Mouse (Mus musculus) adrenal gland, postnatal 10 days (tissue): Measurements from ENCODE around the gene Ccdc155. TPM values are rescaled to one million over a fixed set of nuclear protein-coding genes. Genes with fewer than 3 reads are reported as not detected.
A peak's percentile ranks its signal among the peaks of the same experiment; 100 is the strongest.

ENCODE experiments used
- DNase-seq: peaks from one replicate; pipeline ENCODE4 v3.0.0; 2021; ENCODE audit warnings: mixed read lengths
- total RNA-seq, 2 experiments: library from RNA; stranded (reverse); gene quantifications; 2 replicates each; pipeline ENCODE4 v1.2.3; 2021

Gene Ccdc155
- total RNA-seq, 2 experiments from 2014 or later: 0.36 TPM; not detected in 1

GRCm38 (mm10) chr7:45226421-45226820 is 21.7 kb upstream of the Ccdc155 start:
- DNase-seq: no peak

DNA sequence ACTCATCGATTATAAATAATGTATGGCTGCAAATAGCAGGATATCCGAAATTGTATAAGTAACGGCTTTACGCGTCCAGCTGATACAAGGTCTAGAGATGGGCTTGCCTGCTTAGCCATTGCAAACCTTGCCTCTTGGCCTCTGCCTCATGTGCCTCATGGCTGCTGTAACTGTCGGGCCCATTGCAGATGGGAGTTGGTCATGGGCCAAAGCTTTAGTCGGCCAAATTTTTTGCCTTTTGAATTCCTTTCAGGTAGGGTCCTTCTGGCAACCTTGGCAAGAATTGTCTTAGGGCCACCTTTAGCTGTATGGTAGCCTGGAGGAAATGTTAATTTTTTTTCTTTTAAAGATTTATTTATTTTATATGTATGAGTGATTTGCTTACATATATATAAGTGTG is 20.1 kb upstream of the Ccdc155 start:
- DNase-seq: no peak

DNA sequence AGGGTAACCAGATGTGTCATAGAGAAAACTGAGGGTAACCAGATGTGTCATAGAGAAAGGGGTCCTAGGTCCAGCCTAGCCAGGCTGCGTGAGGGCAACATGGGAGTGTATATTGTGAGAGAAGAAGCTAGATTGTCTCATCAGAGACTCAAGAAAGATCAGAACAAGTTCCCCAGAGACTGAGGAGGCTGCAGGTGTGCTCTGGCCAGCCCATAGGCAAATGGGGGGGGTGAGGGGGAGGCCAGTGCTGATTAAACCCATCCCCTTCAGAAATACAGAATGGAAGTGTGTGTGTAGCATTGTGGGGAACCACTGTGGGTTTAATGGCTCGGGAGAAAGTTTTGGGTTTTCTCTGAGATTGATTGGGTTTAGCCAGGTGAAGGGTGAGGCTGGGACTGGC is 17.0 kb upstream of the Ccdc155 start:
- DNase-seq: no peak

- DNase-seq: peak; percentile 78
Observed at GRCm38 (mm10) chr7:45216442-45217183, 11.9 kb upstream of the Ccdc155 start.

DNA sequence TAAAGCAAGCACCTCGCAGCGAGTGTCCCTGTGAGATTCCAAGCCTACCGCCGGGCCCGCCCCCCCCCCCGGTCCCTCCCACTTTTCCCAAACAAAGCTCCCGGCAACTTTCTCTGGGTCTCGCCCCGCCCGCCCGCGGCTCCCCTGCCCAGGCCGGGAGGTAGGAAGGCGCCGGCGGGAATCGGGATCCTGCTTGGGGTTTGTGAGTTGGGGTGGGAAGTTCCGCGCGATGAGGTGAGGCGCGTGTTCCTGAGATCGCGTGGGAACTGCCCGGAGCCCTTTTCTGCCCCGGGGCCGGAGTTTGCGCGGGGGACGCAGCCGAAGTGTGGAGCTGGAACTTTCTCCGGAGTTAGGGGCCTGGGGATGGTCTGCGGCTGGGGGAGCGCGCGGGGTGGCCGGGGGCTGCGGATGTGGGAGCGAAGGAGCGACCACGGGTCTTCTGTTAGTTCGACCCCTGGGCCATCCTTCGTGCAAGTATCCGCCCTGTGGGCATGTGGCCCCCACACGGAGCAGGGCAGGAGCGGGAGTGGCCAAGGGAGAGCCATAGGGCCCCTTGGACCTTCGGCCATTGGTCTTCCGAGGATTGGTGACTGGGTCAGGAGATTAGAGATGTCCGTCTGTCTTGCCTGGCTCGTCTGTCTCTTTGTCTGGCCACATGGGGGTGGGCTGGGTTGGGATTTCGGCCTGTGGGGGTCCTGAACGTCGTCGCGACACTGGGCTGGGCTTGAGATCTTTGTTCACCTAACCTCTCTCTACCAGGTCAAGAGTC is 11.2 kb upstream of the Ccdc155 start, which contains the start of gene Tead2:
TSS of gene Tead2 (plus strand) at position 81 of the 769 bp plus-strand sequence.
- DNase-seq: peak; percentile 73

DNA sequence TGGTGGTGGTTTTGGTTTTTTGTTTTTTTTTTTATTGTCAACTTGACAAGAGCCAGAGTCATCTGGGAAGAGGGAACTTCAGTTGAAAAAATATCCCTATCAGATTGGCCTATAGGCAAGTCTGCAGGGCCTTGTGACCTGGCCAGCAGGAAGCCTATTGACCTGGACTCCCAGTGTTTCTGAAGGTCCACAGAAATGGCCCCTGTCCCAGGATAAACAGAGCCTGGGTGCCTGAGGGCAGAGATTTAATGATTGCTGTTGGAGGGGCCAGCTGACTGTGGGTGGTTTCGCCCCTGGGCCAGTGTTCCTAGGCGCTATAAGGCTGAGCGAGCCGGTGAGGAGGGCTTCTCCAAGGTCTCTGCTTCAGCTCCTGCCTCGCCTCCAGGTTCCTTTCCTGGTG is 9.0 kb upstream of the Ccdc155 start:
- no peak for DNase-seq

DNA sequence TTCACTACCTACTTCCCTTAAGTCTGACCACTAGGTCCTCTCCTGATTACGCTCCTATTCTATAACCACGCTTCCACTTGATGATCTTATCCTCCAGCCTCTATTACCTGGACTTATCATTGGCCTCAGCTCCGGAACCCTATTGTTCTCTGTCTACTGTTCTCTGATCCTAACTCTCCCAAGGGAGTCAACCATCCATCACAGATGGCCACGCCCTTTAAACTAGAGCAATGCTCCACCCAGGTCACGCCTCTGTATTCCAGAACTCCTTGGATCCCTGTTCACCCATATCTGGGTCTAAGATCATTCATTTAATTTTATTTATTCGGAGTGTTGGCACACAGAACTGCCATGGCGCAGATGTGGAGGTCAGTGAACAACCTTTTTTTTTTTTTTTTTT is 7.7 kb upstream of the Ccdc155 start:
- DNase-seq: no peak

DNA sequence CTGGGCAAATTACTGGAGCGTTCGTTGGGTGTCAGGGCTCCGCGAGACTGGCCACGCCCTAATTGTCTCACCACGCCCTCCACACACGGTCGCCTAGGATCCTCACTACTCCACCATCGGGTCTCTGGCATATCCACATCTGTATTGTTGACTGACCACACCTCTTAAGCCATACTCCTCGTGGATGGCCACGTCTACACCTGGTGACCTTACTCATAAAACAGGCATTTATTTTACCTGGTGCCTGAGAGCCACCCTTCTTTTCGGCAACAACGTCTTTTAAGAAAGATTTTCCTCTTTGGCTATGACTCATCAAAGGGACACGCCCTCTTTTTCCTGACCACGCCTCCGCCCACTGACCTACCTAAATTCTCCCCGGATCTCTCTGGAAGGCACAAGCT is 7.2 kb upstream of the Ccdc155 start, which contains the start of gene Dkkl1:
TSS of gene Dkkl1 (minus strand) at position 297 of the 401 bp plus-strand sequence.
- DNase-seq: no peak

DNA sequence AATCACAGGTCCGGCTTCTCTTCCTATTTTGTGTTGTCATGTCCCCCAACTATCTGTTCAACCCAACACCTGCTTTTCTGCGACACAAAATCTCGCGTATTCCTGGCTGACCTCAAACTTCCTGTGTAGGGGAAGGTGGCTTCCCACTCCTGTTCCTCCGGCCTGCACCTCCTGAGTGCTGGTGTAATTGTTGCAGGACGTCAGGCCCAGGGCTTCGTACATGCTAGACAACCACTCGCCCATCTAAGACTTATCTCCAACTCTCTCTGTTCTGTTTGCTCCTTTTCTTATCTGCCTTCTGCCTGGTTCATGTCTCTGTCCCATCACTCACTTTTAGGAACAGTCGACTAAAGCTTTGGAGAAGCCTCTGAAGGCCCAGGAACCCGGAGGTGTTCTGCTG is 6.4 kb upstream of the Ccdc155 start:
- no peak for DNase-seq

DNA sequence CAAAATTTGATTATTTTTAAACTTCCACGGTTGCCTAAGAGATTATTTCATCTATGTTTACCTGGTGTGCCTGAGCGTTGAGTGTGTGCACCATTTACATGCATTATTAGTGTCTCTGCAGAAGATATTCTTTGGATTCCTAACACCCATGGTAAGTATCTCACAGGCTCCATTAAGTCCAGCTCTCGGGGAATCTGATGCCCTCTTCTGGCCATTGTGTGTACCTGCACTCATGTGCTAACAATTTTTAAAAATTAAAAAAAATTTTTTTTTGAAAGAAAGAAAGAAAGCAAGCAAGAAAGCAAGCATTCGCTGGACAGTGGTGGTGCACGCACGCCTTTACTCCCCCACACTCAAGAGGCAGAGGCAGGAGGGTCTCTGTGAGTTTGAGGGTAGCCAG is 3.6 kb upstream of the Ccdc155 start:
- no peak for DNase-seq

DNA sequence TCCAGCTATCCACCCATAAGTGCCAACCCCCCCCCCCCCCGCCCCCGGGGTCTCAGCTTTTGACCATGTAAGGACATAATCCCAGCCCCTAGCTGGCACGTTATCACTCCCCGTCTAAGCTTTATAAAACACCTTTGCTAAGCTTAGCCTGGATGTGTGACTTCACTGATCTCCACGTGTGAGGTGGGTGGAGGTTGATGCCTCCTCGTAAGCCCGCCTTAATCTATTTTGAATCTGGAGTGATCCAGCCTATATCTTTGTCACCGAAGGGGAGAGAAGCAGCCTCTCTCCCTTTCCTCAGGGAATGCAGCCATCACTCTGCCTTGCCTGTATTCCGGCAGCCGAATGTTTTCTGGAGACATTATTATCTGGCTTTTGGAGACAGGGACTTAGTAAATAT is 2.0 kb downstream of the Ccdc155 start:
- no peak for DNase-seq

DNA sequence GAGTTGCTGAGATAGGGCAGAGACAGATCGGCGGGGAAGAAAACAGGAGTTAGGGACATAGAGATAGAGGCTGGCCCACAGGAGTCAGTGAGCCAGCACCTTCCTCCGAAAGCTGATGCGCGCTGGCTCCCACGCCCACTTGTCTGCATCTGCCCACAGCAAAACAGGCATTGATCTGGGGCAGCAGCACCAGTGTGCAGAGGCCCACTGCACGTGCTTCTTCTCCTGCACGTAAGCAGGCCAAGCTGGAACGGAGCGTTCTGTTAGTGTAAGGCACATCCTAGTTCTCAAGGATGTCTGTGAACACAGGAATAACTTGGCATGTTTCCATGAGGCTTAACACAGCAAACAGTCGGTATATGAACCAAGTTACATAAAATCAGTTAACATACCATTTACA is 5.7 kb downstream of the Ccdc155 start:
- DNase-seq: no peak

DNA sequence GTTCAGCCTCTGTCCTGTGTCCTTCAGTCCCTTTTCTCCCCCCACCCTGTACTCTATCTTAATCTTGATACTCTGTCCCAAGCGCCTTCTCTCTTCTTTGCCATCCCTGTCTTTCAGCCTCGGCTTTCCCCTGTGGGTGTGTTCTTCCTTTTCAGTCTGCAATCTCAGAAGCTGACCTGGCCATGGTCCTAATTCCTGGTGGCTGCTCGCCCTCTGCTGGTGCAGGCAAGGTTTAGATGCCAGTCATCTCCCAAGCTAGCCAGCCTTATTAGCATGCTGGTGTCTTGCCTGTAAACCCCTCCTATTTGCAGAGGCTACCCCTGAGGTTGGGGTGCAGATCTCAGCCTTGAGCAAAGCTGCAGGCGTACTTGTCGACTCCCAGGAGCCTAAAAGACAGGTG is 6.3 kb downstream of the Ccdc155 start:
- DNase-seq: peak; percentile 84

DNA sequence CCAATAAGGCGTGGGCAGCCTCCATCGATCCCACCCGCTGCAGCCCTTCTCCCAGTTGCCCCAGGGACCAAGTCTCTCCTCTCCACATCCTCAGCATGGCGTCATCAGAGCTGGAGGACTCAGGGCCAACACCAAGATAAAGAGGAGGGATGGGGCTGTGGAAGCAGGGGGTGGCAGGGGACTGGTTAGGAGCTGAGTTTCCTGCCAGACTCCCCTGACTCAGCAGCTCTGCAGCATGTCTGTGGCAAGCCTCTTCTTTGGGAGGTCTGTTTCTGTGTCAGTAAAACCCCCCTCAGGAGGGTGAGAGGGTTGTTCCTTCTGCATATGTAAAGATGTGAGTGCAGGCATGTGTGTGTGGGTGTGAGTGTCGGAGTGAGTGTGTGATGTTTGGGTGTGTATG is 7.7 kb downstream of the Ccdc155 start:
- no peak for DNase-seq

GRCm38 (mm10) chr7:45196176-45196535 is 8.5 kb downstream of the Ccdc155 start:
- no peak for DNase-seq

- no peak for DNase-seq
Observed at GRCm38 (mm10) chr7:45195341-45196175, 9.1 kb downstream of the Ccdc155 start.

- no peak for DNase-seq
Observed at GRCm38 (mm10) chr7:45193871-45194785, 10.6 kb downstream of the Ccdc155 start.

GRCm38 (mm10) chr7:45193406-45193805 is 11.3 kb downstream of the Ccdc155 start:
- no peak for DNase-seq

DNA sequence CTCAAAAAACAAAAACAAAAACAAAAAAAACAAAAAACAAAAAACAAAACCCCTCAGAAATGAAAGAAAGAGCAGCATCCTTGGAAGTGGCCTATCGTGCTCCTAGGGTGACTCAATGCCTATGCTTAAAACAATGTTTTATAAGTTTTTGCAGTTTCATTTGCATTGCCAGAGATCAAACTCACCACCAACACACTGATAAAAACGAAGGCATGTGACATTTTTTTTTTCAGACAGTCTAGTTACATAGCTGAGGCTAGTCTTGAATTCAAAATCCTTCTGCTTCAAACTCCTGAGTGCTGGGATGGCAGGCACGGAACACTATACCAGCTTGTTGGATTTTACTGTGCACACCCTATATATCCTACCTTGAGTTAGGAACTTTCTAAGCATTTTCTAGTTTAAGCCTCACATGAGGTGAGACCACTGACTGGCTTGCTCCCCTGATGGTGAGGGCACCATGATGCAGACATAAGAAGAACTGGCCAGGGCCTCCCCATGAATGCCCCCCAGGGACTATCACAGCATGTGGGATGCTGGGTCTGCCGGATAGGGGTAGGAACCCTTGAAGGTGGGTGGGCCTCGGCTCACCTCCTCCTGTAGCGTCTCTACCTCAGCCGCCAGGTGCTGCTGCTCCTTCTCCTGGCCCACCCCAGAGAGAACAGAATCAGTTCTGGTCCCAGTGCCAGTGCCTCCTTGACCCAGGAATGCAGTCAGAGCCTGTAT is 11.9 kb downstream of the Ccdc155 start:
- DNase-seq: no peak

DNA sequence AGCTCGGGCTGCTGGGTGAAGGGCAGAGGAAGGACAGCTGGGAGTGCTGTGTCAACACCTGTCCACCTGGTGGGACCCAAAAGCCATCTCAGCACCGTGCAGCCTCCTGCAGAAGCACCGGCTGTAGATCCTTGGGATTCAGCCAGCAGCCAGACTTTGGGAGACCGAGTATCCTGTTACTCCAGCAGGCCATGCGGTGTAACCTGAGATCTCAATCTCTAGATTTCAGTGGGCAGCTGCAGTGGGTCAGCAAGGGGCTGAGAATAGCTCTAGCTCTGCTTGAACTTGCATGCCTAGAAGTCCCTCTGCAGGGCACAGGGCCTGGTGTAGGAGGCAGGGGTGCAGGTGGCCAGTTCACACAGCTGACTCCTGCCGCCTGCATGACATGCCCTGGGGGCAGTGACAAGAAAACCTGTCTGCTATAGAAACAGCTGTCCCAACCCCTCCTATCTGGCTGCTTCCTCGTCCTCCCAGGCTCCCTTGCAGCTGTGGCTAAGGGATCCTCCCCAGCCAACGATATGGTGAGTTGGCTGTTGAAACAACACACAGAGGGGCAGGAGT is 12.8 kb downstream of the Ccdc155 start:
- no peak for DNase-seq

DNA sequence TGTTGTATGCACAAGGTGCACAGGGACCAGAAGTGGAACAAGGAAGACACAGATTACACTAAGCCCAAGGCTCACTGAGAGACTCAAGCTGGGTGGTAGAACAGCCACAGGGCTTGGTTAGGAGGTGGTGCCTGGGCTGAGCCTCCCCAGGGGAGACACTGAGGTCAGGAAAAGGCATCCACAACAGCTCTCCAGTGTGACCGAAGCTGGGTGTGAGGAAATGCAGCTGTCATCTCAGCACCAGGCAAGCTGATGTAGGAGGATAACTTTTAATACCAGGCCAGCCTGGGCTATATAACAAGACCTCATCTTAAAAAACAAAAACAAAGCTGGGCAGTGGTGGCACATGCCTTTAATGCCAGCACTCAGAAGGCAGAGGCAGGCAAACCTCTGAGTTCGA is 13.5 kb downstream of the Ccdc155 start:
- DNase-seq: no peak
